Mouse (Mus musculus) forebrain, embryonic 12.5 days (tissue): ENCODE data around the gene Bad. TPM values are rescaled to one million over a fixed set of nuclear protein-coding genes. Genes with fewer than 3 reads are reported as not detected.

ENCODE experiments used
- ATAC-seq: fragments of 200-750 bp; cut with Nextera tagmentation; 2 replicates; pipeline ENCODE4 v1.8.0; 2017; ENCODE audit warnings: moderate TSS enrichment; ENCODE audit not compliant: low FRiP score
- H3K27ac ChIP-seq: fragments of 300-500 bp; sonication (generic); 2 replicates; pipeline ENCODE4 v1.5.1; 2016; ENCODE audit warnings: mild to moderate bottlenecking
- H3K27me3 ChIP-seq: fragments of 300-500 bp; sonication (generic); 2 replicates; pipeline ENCODE4 v1.6.1; 2016; ENCODE audit warnings: mild to moderate bottlenecking
- H3K36me3 ChIP-seq: fragments of 300-500 bp; sonication (generic); replicated peaks from 2 replicates; pipeline ENCODE4 v1.6.1; 2016; ENCODE audit warnings: mild to moderate bottlenecking
- H3K4me1 ChIP-seq: fragments of 300-500 bp; sonication (generic); 2 replicates; pipeline ENCODE4 v1.6.1; 2016
- H3K4me2 ChIP-seq: fragments of 300-500 bp; sonication (generic); 2 replicates; pipeline ENCODE4 v1.6.1; 2016; ENCODE audit warnings: mild to moderate bottlenecking, moderate library complexity
- H3K4me3 ChIP-seq: fragments of 300-500 bp; sonication (generic); replicated peaks from 2 replicates; pipeline ENCODE4 v1.5.1; 2016; ENCODE audit warnings: mild to moderate bottlenecking
- H3K9ac ChIP-seq: fragments of 300-500 bp; sonication (generic); 2 replicates; pipeline ENCODE4 v1.6.1; 2016; ENCODE audit warnings: mild to moderate bottlenecking
- H3K9me3 ChIP-seq: fragments of 300-500 bp; sonication (generic); 2 replicates; pipeline ENCODE4 v1.6.1; 2016
- WGBS: fragments of 180-500 bp; shearing (Covaris S2); methylation state at CpG from one replicate; pipeline ENCODE4 v1.1.7; 2016; 5-methylcytosine and 5-hydroxymethylcytosine counted together
- polyA plus RNA-seq: library from polyadenylated mRNA; unstranded; fragments of >200 nt; fragmentation: Nextera tagmentation; extraction: Ambion mirVana; gene quantifications from 2 replicates; pipeline ENCODE4 v1.2.1, GENCODE M21; 2016

Bad gene
- polyA plus RNA-seq, 1 experiment from 2014 or later: 65.3 TPM

DNA sequence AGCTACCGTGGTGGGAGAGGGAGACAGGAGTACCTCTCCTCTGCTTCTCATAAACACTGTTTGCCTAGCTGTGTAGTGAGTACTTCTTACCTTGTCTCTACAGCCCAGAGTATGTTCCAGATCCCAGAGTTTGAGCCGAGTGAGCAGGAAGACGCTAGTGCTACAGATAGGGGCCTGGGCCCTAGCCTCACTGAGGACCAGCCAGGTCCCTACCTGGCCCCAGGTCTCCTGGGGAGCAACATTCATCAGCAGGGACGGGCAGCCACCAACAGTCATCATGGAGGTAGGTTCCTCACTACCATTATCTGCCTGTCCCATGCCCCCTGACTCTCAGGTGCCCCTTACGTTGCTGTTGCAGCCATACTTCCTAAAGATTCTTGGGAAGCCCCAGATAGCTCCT lies 1.1 kb downstream of the Bad start:
- Histone ChIP-seq H3K9ac (peak overlapping the region; percentile 91), H3K4me3 (peak overlapping the region; percentile 83), H3K36me3 (0 out of 2 replicates have a peak, but pooled peaks cover 11% of the 10 kb centered on the region), H3K9me3 (no peaks in the 10 kb centered on the region), H3K27ac (peak overlapping the region; percentile 95), H3K4me2 (peak overlapping the region; percentile 99), H3K4me1 (peaks cover 32% of the 10 kb centered on the region), H3K27me3 (no peaks in the 10 kb centered on the region)
- 24% methylated on average over 5 of the region's 5 CpGs for WGBS
- ATAC-seq: peak; percentile 1; the same call in 1 of the 2 replicates

GRCm38 (mm10) chr19:6943709-6944108 lies 2.0 kb downstream of the Bad start:
- H3K27me3 ChIP-seq: no peaks in the 10 kb centered on the region
- H3K4me1 ChIP-seq: peaks cover 32% of the 10 kb centered on the region
- no peak overlapping the region for H3K27ac ChIP-seq
- WGBS: 95% methylated on average over 6 of the region's 6 CpGs
- H3K4me2 ChIP-seq: no peak overlapping the region
- H3K36me3 ChIP-seq: 0 out of 2 replicates have a peak, but pooled peaks cover 11% of the 10 kb centered on the region
- H3K4me3 ChIP-seq: no peak overlapping the region
- no peak for ATAC-seq
- H3K9ac ChIP-seq: no peak overlapping the region
- no peaks in the 10 kb centered on the region for H3K9me3 ChIP-seq

DNA sequence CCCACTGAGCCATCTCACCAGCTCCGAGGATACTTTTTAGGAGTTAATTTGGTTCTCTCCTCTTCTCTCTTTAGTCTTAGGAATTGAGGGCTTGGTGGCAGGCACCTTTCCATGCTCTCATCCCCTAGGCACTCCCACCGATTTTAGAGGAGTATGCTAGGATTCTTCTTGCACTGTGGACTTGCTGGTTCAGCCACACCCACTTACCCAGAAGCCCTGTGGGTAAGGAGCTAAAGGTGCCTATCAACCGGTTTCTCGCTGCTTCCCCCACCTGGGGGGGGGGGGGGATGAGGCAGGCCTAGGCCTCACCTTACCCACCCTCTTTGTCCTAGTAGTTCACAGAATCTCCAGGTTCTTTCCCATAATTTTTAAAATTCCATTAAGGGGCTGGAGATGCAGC lies 6.1 kb downstream of the Bad start:
- Histone ChIP-seq H3K4me1 (peaks cover 19% of the 10 kb centered on the region), H3K4me3 (no peak overlapping the region), H3K9ac (no peak overlapping the region), H3K9me3 (no peaks in the 10 kb centered on the region), H3K4me2 (no peak overlapping the region), H3K27ac (no peak overlapping the region), H3K27me3 (no peaks in the 10 kb centered on the region), H3K36me3 (0 out of 2 replicates have a peak, but pooled peaks cover 11% of the 10 kb centered on the region)
- ATAC-seq: no peak
- 69% methylated on average over 4 of the region's 4 CpGs for WGBS

DNA sequence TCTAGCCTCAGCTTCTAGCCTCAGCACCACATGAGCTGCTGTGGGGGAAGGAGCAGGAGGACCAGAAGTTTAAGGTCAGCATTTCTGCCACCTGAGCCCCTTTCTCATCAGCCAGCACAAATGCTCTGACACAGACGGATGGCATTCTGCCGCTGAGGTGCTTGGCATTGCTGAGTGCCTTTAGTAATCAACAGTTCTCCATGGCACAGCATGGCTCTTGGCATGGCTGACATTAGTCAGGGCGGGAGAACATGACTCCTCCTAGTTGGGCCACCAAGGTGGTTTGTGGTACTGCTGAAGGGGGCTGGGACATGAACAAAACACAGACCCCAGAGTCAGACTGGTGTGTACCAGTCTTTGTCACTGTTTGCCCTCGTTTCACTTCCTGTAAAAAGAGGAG lies 6.5 kb downstream of the Bad start:
- Histone ChIP-seq H3K27me3 (no peaks in the 10 kb centered on the region), H3K27ac (no peak overlapping the region), H3K4me3 (no peak overlapping the region), H3K9me3 (no peaks in the 10 kb centered on the region), H3K9ac (no peak overlapping the region), H3K4me2 (no peak overlapping the region), H3K4me1 (peaks cover 18% of the 10 kb centered on the region), H3K36me3 (0 out of 2 replicates have a peak, but pooled peaks cover 11% of the 10 kb centered on the region)
- ATAC-seq: no peak
- 82% methylated on average over 4 of the region's 4 CpGs for WGBS

DNA sequence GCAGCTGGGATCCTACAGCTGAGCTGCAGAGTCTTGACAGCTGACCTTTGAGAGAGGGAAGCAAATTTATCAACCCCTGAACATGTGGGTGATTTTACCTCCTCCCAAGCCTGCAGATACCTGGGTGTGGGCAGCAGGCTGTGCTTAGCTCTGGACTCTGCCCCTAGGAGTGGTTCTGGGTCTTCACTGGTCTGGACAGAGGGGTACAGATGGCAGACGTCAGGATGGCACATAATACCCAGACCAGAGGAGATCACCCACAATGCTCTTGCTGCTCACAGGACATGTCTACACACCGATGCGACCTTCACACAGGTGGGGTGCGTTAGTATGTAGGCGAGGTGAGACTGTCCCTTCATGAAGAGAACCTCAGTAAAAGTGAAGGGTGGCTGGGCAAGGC lies 7.9 kb downstream of the Bad start:
- Histone ChIP-seq H3K9ac (no peak overlapping the region), H3K9me3 (no peaks in the 10 kb centered on the region), H3K4me2 (0 out of 2 replicates have a peak overlapping the region, but pooled peaks have one; percentile 98), H3K36me3 (0 out of 2 replicates have a peak, but pooled peaks cover 16% of the 10 kb centered on the region), H3K27me3 (no peaks in the 10 kb centered on the region), H3K4me1 (peaks cover 18% of the 10 kb centered on the region), H3K4me3 (0 out of 2 replicates have a peak overlapping the region, but pooled peaks have one; percentile 60), H3K27ac (no peak overlapping the region)
- WGBS: 88% methylated on average over 5 of the region's 5 CpGs
- no peak for ATAC-seq

GRCm38 (mm10) chr19:6949951-6950350 lies 8.3 kb downstream of the Bad start:
- Histone ChIP-seq H3K4me3 (peak overlapping the region; percentile 60), H3K27me3 (no peaks in the 10 kb centered on the region), H3K9me3 (no peaks in the 10 kb centered on the region), H3K27ac (peak overlapping the region; percentile 98; the same call in 1 of the 2 replicates), H3K4me1 (peaks cover 18% of the 10 kb centered on the region), H3K9ac (peak overlapping the region; percentile 77), H3K36me3 (peaks cover 19% of the 10 kb centered on the region), H3K4me2 (peak overlapping the region; percentile 98)
- no peak for ATAC-seq
- 56% methylated on average over 5 of the region's 5 CpGs for WGBS

DNA sequence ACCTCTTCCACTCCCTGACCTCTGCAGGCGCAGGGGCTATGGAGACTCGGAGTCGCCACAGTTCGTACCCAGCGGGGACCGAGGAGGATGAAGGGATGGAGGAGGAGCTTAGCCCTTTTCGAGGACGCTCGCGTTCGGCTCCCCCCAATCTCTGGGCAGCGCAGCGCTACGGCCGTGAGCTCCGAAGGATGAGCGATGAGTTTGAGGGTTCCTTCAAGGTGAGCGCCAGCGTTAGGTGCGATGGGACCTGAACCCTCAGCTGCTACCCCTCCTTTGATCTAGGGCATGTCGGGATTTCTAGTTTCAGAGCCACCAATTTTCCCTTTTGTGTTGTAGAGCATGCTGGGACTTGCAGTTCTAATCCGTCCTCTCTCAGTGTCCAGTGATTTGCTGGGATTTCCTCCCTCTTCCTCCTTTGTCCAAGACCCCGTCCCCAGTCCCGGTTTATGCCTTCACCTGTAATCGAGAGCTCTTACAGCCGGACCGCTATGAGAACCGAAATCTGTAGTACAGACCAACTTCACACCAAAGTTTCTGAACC lies 9.0 kb downstream of the Bad start:
- H3K27me3 ChIP-seq: no peaks in the 10 kb centered on the region
- H3K4me2 ChIP-seq: peak overlapping the region; percentile 98
- peaks cover 18% of the 10 kb centered on the region for H3K4me1 ChIP-seq
- WGBS: 0% methylated on average over 28 of the region's 28 CpGs
- peak overlapping the region; percentile 60 for H3K4me3 ChIP-seq
- peak overlapping the region; percentile 98 for H3K27ac ChIP-seq
- H3K9ac ChIP-seq: peak overlapping the region; percentile 77
- ATAC-seq: peak; percentile 68
- H3K9me3 ChIP-seq: no peaks in the 10 kb centered on the region
- peaks cover 21% of the 10 kb centered on the region for H3K36me3 ChIP-seq

GRCm38 (mm10) chr19:6951381-6951968 lies 9.8 kb downstream of the Bad start:
- peak overlapping the region; percentile 98 for H3K4me2 ChIP-seq
- ATAC-seq: peak; percentile 82
- H3K4me3 ChIP-seq: peak overlapping the region; percentile 60
- under 1% methylated on average over 35 of the region's 35 CpGs for WGBS
- H3K27ac ChIP-seq: peak overlapping the region; percentile 98
- peak overlapping the region; percentile 77 for H3K9ac ChIP-seq
- H3K27me3 ChIP-seq: no peaks in the 10 kb centered on the region
- peaks cover 18% of the 10 kb centered on the region for H3K4me1 ChIP-seq
- no peaks in the 10 kb centered on the region for H3K9me3 ChIP-seq
- H3K36me3 ChIP-seq: peaks cover 22% of the 10 kb centered on the region

- peak overlapping the region; percentile 77 for H3K9ac ChIP-seq
- 2% methylated on average over 31 of the region's 31 CpGs for WGBS
These were observed 10.5 kb downstream of the Bad start for GRCm38 (mm10) chr19:6951994-6952711.

GRCm38 (mm10) chr19:6952712-6953037 lies 11.0 kb downstream of the Bad start:
- H3K9ac ChIP-seq: peak overlapping the region; percentile 77
- no peaks in the 10 kb centered on the region for H3K27me3 ChIP-seq
- peak overlapping the region; percentile 10; the same call in 1 of the 2 replicates for H3K27ac ChIP-seq
- peak overlapping the region; percentile 98 for H3K4me2 ChIP-seq
- no peaks in the 10 kb centered on the region for H3K9me3 ChIP-seq
- peaks cover 18% of the 10 kb centered on the region for H3K4me1 ChIP-seq
- whole genome bisulfite sequencing: 40% methylated on average over 3 of the region's 3 CpGs
- H3K36me3 ChIP-seq: peaks cover 19% of the 10 kb centered on the region
- no peak for ATAC-seq
- H3K4me3 ChIP-seq: peak overlapping the region; percentile 60

More at GRCm38 (mm10) chr19:6951994-6952711, 10.5 kb downstream of the Bad start:
- Histone ChIP-seq H3K4me2 (peak overlapping the region; percentile 98), H3K4me1 (peaks cover 18% of the 10 kb centered on the region), H3K27ac (peak overlapping the region; percentile 98), H3K9me3 (no peaks in the 10 kb centered on the region), H3K4me3 (peak overlapping the region; percentile 60), H3K27me3 (no peaks in the 10 kb centered on the region), H3K36me3 (peaks cover 20% of the 10 kb centered on the region)
- peak; percentile 47 for ATAC-seq

DNA sequence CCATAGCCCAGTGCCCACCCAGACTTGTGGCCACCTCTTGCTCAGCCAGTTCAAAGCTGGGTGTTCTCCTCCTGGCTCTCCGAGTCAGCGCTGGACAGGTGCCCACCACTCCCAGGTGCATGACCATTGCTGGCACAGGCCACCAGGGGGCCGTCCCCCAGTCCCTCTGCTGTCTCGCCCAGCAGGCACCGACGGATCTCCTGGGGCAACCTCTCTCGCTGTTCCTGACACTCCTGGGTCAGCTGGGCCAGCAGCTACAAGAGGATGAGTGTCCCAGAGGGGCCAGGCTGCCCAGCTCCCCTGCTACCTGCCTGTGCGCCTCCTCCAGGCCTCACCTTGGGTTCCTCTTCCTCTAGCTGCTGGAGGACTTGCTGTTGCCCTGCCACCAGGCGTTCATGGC lies 12.4 kb downstream of the Bad start:
- no peak overlapping the region for H3K4me3 ChIP-seq

DNA sequence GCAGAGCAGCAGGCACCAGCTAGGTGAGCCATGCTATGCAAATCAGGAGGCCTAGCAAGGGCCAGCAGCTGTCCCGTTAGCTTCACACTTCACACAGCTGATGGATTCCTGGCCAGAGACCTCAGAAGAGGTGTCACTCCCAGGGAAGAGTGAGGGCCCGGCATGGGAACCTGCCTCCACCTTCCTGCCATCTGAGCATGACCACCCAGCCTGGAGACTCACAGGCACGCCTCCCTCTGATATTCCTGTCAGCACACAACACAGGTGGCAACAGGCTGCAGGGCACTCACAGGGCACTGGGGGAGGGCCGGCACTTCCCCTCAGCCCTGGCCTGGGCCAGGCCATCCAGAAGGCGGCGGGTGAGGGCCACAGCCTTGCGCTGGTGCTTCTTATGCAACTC lies 13.8 kb downstream of the Bad start:
- peaks cover 38% of the 10 kb centered on the region for H3K36me3 ChIP-seq
- WGBS: 89% methylated on average over 7 of the region's 7 CpGs
- no peaks in the 10 kb centered on the region for H3K27me3 ChIP-seq
- H3K4me1 ChIP-seq: peaks cover 11% of the 10 kb centered on the region
- H3K9me3 ChIP-seq: no peaks in the 10 kb centered on the region
- H3K9ac ChIP-seq: no peak overlapping the region
- H3K4me3 ChIP-seq: no peak overlapping the region
- no peak overlapping the region for H3K4me2 ChIP-seq
- no peak for ATAC-seq
- no peak overlapping the region for H3K27ac ChIP-seq

More for the DNA sequence above, 12.4 kb downstream of the Bad start:
- Histone ChIP-seq H3K27me3 (no peaks in the 10 kb centered on the region), H3K36me3 (peaks cover 26% of the 10 kb centered on the region), H3K27ac (no peak overlapping the region), H3K4me2 (no peak overlapping the region), H3K9me3 (no peaks in the 10 kb centered on the region), H3K4me1 (peaks cover 18% of the 10 kb centered on the region), H3K9ac (no peak overlapping the region)
- no peak for ATAC-seq
- WGBS: 54% methylated on average over 9 of the region's 9 CpGs
